Mouse (Mus musculus): ENCODE measurements around the gene Psme1.

Psme1 gene

DNA sequence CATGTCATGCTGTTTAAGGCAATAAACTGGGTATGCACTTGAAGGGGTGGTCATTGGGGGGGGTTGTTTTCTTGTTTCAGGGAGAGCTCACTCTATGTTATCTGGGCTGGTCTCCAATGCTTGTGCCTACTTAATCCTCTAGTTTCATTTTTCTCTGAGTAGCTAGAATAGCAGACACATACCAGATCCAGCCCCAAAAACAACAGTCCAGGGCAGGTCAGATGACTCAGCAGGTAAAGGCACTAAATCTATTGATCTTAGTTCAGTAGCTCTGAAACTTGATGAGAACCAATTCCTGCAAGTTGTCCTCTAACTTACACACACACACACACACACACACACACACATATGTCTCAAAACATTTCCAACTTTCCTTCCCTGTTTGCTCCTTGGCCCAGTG lies 6.2 kb upstream of the Psme1 start:
- no peak for DNase-seq (ENCODE audit: low read depth, low spot score)

- DNase-seq (ENCODE audit: low read depth, low spot score): no peak
These were observed 2.6 kb upstream of the Psme1 start, which contains the start of gene Fitm1 for GRCm38 (mm10) chr14:55575302-55575701. Gene Fitm1 (plus strand): TSS chr14:55575617.

DNA sequence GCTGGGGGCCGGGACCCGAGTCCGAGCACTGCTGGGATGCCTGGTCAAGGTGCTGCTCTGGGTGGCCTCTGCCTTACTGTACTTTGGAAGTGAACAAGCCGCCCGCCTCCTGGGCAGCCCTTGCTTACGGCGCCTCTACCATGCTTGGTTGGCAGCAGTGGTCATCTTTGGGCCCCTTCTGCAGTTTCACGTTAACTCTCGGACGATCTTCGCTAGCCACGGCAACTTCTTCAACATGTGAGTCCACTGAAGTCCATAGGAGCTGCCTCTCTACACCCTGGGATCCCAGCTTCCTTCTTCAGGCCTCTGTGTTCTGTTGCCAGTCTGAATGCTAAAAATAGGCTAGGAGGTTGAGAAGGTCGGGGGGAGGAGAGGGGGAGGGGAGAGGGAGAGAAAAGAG lies 2.2 kb upstream of the Psme1 start:
- DNase-seq (ENCODE audit: low read depth, low spot score): no peak

- no peak for DNase-seq (ENCODE audit: low read depth, low spot score)
These were observed 1.5 kb upstream of the Psme1 start for GRCm38 (mm10) chr14:55576376-55576775.

DNA sequence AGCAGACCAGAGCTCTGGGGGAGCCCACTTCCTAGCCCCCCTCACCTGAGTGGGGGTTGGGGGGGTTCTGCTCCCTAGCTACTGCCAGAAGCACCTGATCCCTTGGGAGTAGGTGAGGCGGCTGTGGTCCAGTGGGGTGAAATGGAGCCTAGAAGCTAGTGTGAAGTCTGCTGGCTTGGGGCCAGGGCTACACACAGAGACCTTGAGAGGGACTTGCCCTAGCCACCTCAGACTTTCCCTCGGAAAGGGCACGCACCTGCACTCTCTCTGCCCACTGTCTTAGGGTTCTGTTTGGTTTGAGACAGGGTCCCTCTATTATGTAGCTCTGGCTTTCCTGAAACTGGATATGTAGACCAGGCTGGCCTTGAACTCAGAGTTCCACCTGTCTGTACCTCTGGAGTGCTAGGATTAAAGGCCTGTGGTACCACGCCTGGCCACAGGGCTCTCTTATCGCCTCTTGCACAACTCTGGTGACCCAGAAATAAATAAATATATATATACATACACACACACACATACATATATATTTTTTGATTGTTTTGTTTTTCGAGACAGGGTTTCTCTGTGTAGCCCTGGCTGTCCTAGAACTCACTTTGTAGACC lies 846 bp downstream of the Psme1 start:
- DNase-seq (ENCODE audit: low read depth, low spot score): no peak

GRCm38 (mm10) chr14:55579511-55580496 lies 1.9 kb downstream of the Psme1 start:
- DNase-seq (ENCODE audit: low read depth, low spot score): no peak

- DNase-seq (ENCODE audit: low read depth, low spot score): no peak
These were observed 2.8 kb downstream of the Psme1 start for GRCm38 (mm10) chr14:55580731-55581130.

GRCm38 (mm10) chr14:55581981-55582681 lies 4.2 kb downstream of the Psme1 start:
- no peak for DNase-seq (ENCODE audit: low read depth, low spot score)

GRCm38 (mm10) chr14:55584303-55584701 lies 6.4 kb downstream of the Psme1 start:
- no peak for DNase-seq (ENCODE audit: low read depth, low spot score)

DNA sequence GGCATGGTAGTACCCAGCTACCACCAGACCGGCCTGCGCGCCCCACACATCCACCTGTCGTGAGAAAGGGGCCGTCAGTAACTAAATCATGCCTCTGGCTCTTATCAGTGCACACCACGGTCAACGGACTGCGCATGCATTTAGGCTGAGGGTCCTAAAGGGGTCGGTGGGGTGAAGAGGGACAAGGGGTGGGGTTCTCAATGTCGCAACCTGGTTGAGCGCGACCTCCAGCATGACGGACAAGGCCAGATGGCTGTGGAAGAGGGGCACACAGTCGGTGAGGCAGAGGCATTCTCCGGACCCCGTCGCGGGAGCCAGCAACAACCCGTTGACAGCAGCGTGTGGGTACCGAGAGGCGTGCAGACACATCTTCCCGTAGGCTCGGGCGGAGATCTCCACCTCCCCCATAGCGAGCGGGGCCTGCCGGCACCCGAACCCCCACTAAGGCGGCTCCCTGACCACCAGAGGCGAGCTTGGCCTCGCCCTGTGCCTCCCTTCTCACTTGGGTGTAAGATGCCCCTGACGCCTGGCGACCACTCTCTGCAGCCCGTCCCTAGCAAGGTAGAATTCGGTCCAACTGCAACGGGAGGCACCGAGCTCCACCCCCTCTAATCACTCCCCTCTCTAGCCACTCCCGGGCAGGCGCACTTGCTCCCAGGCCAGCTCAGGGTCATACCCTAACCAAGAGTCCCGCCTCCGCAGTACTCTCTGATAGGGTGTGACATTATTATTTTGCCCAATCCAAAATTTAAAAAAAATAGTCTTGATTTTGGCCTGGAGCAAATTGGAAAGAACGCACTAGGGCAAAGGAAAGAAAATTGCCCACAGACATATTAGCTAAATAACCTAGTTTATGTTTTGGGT lies 7.0 kb downstream of the Psme1 start, which contains the start of gene Emc9:
TSS of gene Emc9 (minus strand) at position 601 of the 864 bp plus-strand sequence.
- peak; percentile 72 for DNase-seq (ENCODE audit: low read depth, low spot score)

GRCm38 (mm10) chr14:55585566-55585960 lies 7.6 kb downstream of the Psme1 start:
- peak; percentile 56 for DNase-seq (ENCODE audit: low read depth, low spot score)

GRCm38 (mm10) chr14:55586149-55586548 lies 8.2 kb downstream of the Psme1 start:
- peak; percentile 66 for DNase-seq (ENCODE audit: low read depth, low spot score)

DNA sequence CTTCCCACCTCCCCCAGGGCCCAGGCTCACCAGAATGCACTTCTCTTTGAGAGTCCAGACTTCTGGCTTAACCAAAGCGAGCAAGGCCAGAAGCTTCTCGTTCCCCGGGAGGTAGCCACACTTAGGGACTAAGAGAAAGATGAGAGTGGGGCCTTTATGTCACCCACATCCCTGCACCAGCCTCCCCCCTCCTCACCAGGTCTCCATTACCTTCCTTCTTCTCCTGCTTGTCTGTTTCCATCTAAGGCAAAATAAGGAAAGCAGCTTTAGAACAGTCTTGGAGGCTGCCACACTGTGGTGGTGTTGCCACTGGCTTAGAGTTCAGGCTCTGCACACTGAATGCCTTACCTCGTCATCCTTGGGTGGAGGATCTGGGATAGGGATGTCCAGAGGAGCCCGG lies 11.3 kb downstream of the Psme1 start:
- no peak for DNase-seq (ENCODE audit: low read depth, low spot score)

GRCm38 (mm10) chr14:55589771-55590448 lies 12.0 kb downstream of the Psme1 start:
- DNase-seq (ENCODE audit: low read depth, low spot score): no peak

GRCm38 (mm10) chr14:55590748-55591330 lies 12.9 kb downstream of the Psme1 start, which contains the start of gene Psme2:
Gene Psme2 (minus strand): TSS chr14:55591113.
- DNase-seq (ENCODE audit: low read depth, low spot score): peak; percentile 86

DNA sequence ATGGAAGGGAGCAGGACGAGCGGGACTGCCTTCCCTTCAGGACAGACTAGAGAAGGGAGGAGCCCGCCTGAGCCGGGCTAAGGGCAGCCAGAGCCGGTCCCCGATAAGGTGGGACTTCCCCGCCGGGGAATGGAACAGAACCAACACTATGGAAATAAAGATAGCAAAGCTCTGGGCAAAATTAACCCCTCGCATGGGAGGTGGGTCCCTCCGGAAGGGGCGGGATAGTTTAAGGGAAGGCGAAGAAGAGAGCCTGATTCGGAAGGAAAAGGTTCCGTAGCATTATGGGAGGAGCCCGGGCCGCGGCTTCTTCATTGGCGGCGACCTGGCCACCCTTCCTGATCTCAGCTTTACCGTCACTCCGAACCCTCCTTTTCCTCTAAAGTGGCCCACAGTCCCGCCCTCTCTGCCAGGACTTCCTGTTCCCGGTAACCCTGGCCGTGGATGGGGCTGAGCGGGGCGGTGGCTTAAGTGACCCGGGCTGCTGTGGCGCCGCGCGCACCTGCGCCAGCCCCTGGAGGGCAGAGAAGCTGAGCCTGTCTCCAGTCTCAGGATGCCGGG lies 13.5 kb downstream of the Psme1 start, which contains the start of gene Rnf31:
TSS of gene Rnf31 (plus strand) at position 378 of the 561 bp plus-strand sequence.
- DNase-seq (ENCODE audit: low read depth, low spot score): peak; percentile 92

DNA sequence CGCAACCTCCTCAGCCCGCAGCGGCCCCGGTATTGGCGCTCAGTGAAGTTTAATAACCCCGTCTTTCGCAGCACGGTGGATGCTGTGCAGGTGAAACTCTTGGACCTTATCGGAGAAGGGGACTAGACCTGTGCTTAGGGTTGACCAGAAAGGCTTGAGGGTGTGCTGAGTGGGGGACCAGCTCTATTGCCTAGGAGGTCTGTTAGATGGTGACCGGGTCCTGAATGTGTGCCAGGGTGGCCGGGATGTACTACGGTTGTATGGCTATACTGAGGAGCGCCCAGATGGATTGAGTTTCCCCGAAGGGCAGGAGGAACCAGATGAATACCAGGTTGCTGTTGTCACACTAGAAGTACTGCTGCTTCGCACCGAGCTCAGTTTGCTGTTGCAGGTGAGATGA lies 14.3 kb downstream of the Psme1 start:
- no peak for DNase-seq (ENCODE audit: low read depth, low spot score)

- no peak for DNase-seq (ENCODE audit: low read depth, low spot score)
These were observed 18.2 kb downstream of the Psme1 start for GRCm38 (mm10) chr14:55596036-55596690.
